Mouse (Mus musculus) cortical plate, adult 2 months (tissue): Measurements from ENCODE around the gene Gm26566. TPM values are rescaled to one million over a fixed set of nuclear protein-coding genes. Genes with fewer than 3 reads are reported as not detected.
A peak's percentile ranks its signal among the peaks of the same experiment; 100 is the strongest.
"Not testable (repeated sequence)": the region's sequence is repeated elsewhere in the genome, so short reads cannot be mapped to it uniquely, and the experiment has no call there.

ENCODE experiments used
- H3K27ac ChIP-seq: fragments of 200-500 bp; 2 replicates; pipeline ENCODE4 v1.5.1; 2012; ENCODE audit warnings: low read length, control low read depth, inconsistent platforms; ENCODE audit not compliant: insufficient read depth
- H3K4me1 ChIP-seq: fragments of 200-500 bp; 2 replicates; pipeline ENCODE4 v1.6.1; 2011; ENCODE audit warnings: low read length; ENCODE audit not compliant: control insufficient read depth, insufficient read depth
- H3K4me3 ChIP-seq: fragments of 200-500 bp; 2 replicates; pipeline ENCODE4 v1.5.1; 2011; ENCODE audit warnings: mild to moderate bottlenecking, low read length, control low read depth; ENCODE audit not compliant: insufficient read depth
- CTCF ChIP-seq: fragments of 200-500 bp; IDR thresholded peaks from 2 replicates; pipeline ENCODE4 v1.5.1; 2011; ENCODE audit warnings: mild to moderate bottlenecking, control low read depth, low read length; ENCODE audit not compliant: insufficient read depth; ENCODE audit errors: extremely low read depth
- POLR2A ChIP-seq: fragments of 200-500 bp; IDR thresholded peaks from 2 replicates; pipeline ENCODE4 v1.6.1; 2011; ENCODE audit warnings: mild to moderate bottlenecking, low read length, control low read depth; ENCODE audit not compliant: insufficient read depth; ENCODE audit errors: extremely low read depth
- polyA plus RNA-seq: library from polyadenylated mRNA; depleted of rRNA; stranded (reverse); fragments of >200 nt; gene quantifications from 2 replicates; pipeline ENCODE4 v1.2.3, GENCODE M21; 2012; rRNA removed

Gene Gm26566
- polyA plus RNA-seq, 1 experiment = 1.2 TPM

- TF ChIP-seq POLR2A (peak; percentile 16; the same call in 1 of the 2 replicates), CTCF (peak; percentile 67)
- H3K4me3 ChIP-seq = peak overlapping the region; percentile 54; the same call in 1 of the 2 replicates
- not testable (repeated sequence) for H3K27ac ChIP-seq, H3K4me1 ChIP-seq
These were observed 36.0 kb downstream of the Gm26566 start for GRCm38 (mm10) chr4:88757628-88758031.

GRCm38 (mm10) chr4:88758751-88759150, 37.1 kb downstream of the Gm26566 start:
- H3K27ac ChIP-seq, H3K4me1 ChIP-seq, H3K4me3 ChIP-seq: not testable (repeated sequence)

- not testable (repeated sequence) for H3K4me3 ChIP-seq, H3K27ac ChIP-seq, H3K4me1 ChIP-seq
These were observed 38.1 kb downstream of the Gm26566 start, which contains the start of gene Gm13283 for GRCm38 (mm10) chr4:88759610-88760268. Gm13283 (plus strand) TSS chr4:88760119.

GRCm38 (mm10) chr4:88760431-88760830, 38.8 kb downstream of the Gm26566 start:
- peak; percentile 2; the same call in 1 of the 2 replicates for TF ChIP-seq CTCF
- peak; percentile 18; the same call in 1 of the 2 replicates for TF ChIP-seq POLR2A
- H3K27ac ChIP-seq, H3K4me1 ChIP-seq, H3K4me3 ChIP-seq: not testable (repeated sequence)

GRCm38 (mm10) chr4:88761776-88762175, 40.2 kb downstream of the Gm26566 start:
- not testable (repeated sequence) for H3K4me1 ChIP-seq, H3K4me3 ChIP-seq, H3K27ac ChIP-seq

- H3K27ac ChIP-seq, H3K4me3 ChIP-seq, H3K4me1 ChIP-seq: not testable (repeated sequence)
These were observed 40.7 kb downstream of the Gm26566 start for GRCm38 (mm10) chr4:88762341-88762740.

- H3K4me1 ChIP-seq, H3K27ac ChIP-seq, H3K4me3 ChIP-seq: not testable (repeated sequence)
These were observed 41.9 kb downstream of the Gm26566 start for GRCm38 (mm10) chr4:88763384-88764018.

Other genes with a start within 250 kb of the Gm26566 start
- not detected in 2 replicates for gene Ifnb1, start 199.0 kb upstream of the Gm26566 start, polyA plus RNA-seq
- not detected in 2 replicates for gene Ifna15, start 163.6 kb upstream of the Gm26566 start, polyA plus RNA-seq
- not detected in 2 replicates for gene Ifna14, start 150.0 kb upstream of the Gm26566 start, polyA plus RNA-seq
- gene Ifna9, start 129.4 kb upstream of the Gm26566 start, polyA plus RNA-seq = not detected in 2 replicates
- not detected in 2 replicates for gene Ifna12, start 118.4 kb upstream of the Gm26566 start, polyA plus RNA-seq
- not detected in 2 replicates for gene C87499, start 87.4 kb upstream of the Gm26566 start, polyA plus RNA-seq
- not detected in 2 replicates for gene Ifna13, start 77.3 kb upstream of the Gm26566 start, polyA plus RNA-seq
- not detected in 2 replicates for gene Ifna16, start 44.9 kb upstream of the Gm26566 start, polyA plus RNA-seq
- not detected in 2 replicates for gene Ifna2, start 37.9 kb upstream of the Gm26566 start, polyA plus RNA-seq
- not detected in 2 replicates for gene Ifnab, start 30.4 kb upstream of the Gm26566 start, polyA plus RNA-seq
- gene Klhl9, start 660 bp downstream of the Gm26566 start, polyA plus RNA-seq = 38.5 and 40.5 TPM in 2 replicates
- gene Gm13271, start 33.1 kb downstream of the Gm26566 start, polyA plus RNA-seq = not detected in 2 replicates
- not detected in 2 replicates for gene Gm13283, start 38.3 kb downstream of the Gm26566 start, polyA plus RNA-seq
- not detected in 2 replicates for gene Gm13290, start 52.0 kb downstream of the Gm26566 start, polyA plus RNA-seq
- gene Gm13289, start 55.1 kb downstream of the Gm26566 start, polyA plus RNA-seq = not detected in 2 replicates
- not detected in 2 replicates for gene Gm13272, start 58.0 kb downstream of the Gm26566 start, polyA plus RNA-seq
- gene Ifnz, start 60.3 kb downstream of the Gm26566 start, polyA plus RNA-seq = not detected in 2 replicates
- not detected in 2 replicates for gene Gm13276, start 63.9 kb downstream of the Gm26566 start, polyA plus RNA-seq
- gene Gm13277, start 66.8 kb downstream of the Gm26566 start, polyA plus RNA-seq = not detected in 2 replicates
- gene Gm13278, start 69.7 kb downstream of the Gm26566 start, polyA plus RNA-seq = not detected in 2 replicates
- gene Gm13275, start 72.7 kb downstream of the Gm26566 start, polyA plus RNA-seq = not detected in 2 replicates
- gene Gm13279, start 75.6 kb downstream of the Gm26566 start, polyA plus RNA-seq = not detected in 2 replicates
- not detected in 2 replicates for gene Gm13285, start 77.9 kb downstream of the Gm26566 start, polyA plus RNA-seq
- not detected in 2 replicates for gene Gm13287, start 81.4 kb downstream of the Gm26566 start, polyA plus RNA-seq
- not detected in 2 replicates for gene Gm13288, start 83.7 kb downstream of the Gm26566 start, polyA plus RNA-seq
- gene Ifna7, start 94.4 kb downstream of the Gm26566 start, polyA plus RNA-seq = not detected in 2 replicates
- gene Ifna11, start 98.2 kb downstream of the Gm26566 start, polyA plus RNA-seq = not detected in 2 replicates
- gene Ifna6, start 105.6 kb downstream of the Gm26566 start, polyA plus RNA-seq = not detected in 2 replicates
- not detected in 2 replicates for gene Ifna5, start 113.7 kb downstream of the Gm26566 start, polyA plus RNA-seq
- not detected in 2 replicates for gene Ifna4, start 120.1 kb downstream of the Gm26566 start, polyA plus RNA-seq
- gene Ifna1, start 128.3 kb downstream of the Gm26566 start, polyA plus RNA-seq = not detected in 2 replicates
- not detected in 2 replicates for gene Ifne, start 158.4 kb downstream of the Gm26566 start, polyA plus RNA-seq